Mouse (Mus musculus) C2C12 (cell line): ENCODE data around the gene Lsamp.

Experiments used
- CEBPB ChIP-seq: IDR thresholded peaks from one replicate; pipeline ENCODE4 v1.6.1; 2011; ENCODE audit warnings: low read depth, mild to moderate bottlenecking, control low read depth, moderate library complexity
- CTCF ChIP-seq: IDR thresholded peaks from one replicate; pipeline ENCODE4 v1.5.1; 2011; ENCODE audit not compliant: control insufficient read depth, insufficient read depth, insufficient read length
- MAX ChIP-seq: IDR thresholded peaks from one replicate; pipeline ENCODE4 v1.6.1; 2011; ENCODE audit warnings: mild to moderate bottlenecking, control low read depth
- MYOD1 ChIP-seq: IDR thresholded peaks from one replicate; pipeline ENCODE4 v1.6.1; 2011; ENCODE audit warnings: low read depth; ENCODE audit not compliant: control insufficient read depth, insufficient read length
- MYOG ChIP-seq: IDR thresholded peaks from one replicate; pipeline ENCODE4 v1.6.1; 2011; ENCODE audit not compliant: control insufficient read depth, insufficient read length; ENCODE audit errors: extremely low read depth
- USF1 ChIP-seq: IDR thresholded peaks from one replicate; pipeline ENCODE4 v1.6.1; 2011; ENCODE audit warnings: low read depth, mild to moderate bottlenecking, control low read depth, moderate library complexity

DNA sequence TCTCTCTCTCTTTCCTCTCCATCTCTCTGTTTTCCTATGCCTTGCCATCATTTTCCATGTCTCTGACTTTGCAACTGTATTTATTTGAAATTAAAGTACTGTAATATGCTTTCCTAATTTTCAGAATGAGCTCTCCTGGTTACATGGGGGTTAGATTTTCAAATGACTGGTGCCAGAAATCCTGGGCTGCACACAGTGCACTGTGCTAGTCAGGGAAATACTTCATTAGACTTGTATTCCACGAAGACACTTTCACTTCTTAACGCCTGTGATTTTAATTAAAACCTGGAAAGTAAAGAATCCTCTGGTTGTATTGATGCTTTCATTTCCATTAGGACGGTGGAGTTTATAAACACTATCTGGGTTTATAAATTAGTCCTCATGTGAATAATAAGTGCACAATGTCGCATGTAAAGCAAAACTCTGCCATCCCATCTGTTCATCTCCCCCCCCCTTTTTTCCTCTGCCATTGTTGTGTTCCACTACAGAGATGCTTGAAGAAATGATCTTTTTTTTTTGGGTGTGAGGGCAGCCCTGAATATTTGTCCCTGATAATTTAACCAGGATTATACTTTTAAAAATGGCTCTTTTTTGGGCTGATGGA is 203.9 kb downstream of the Lsamp start:
- no peak for TF ChIP-seq CTCF
- TF ChIP-seq USF1: no peak
- TF ChIP-seq MAX: no peak
- no peak for TF ChIP-seq MYOD1
- no peak for TF ChIP-seq CEBPB
- TF ChIP-seq MYOG: no peak
